Mouse (Mus musculus): ENCODE measurements around the gene Aldh1a2. TPM values are rescaled to one million over a fixed set of nuclear protein-coding genes. Genes with fewer than 3 reads are reported as not detected.

The Aldh1a2 gene
- not detected in 2 replicates for total RNA-seq (2023)

GRCm38 (mm10) chr9:71215248-71216035, at the start of gene Aldh1a2:
Gene Aldh1a2, plus strand, starts transcription at chr9:71215789.

GRCm38 (mm10) chr9:71168511-71168910, 47.1 kb upstream of the Aldh1a2 start, which contains the start of gene Aqp9:
Gene Aqp9, minus strand, starts transcription at chr9:71168682.

Other genes starting within 250 kb of the Aldh1a2 start
- gene Aqp9, start 47.1 kb upstream of the Aldh1a2 start, total RNA-seq (2023) = 39.6 and 48.8 TPM in 2 replicates

Data from neutrophil, adult 65 days (primary cell).